Mouse (Mus musculus) bone marrow macrophage, adult 2 months (primary cell): ENCODE data around the gene BC025920.

Source experiments
- CTCF ChIP-seq: IDR thresholded peaks from 2 replicates; pipeline ENCODE4 v1.5.1; 2012; ENCODE audit warnings: low read depth, mild to moderate bottlenecking, low read length, moderate library complexity
- POLR2A ChIP-seq: IDR thresholded peaks from 2 replicates; pipeline ENCODE4 v1.6.1; 2012; ENCODE audit warnings: mild to moderate bottlenecking, low read depth, low read length, borderline replicate concordance

DNA sequence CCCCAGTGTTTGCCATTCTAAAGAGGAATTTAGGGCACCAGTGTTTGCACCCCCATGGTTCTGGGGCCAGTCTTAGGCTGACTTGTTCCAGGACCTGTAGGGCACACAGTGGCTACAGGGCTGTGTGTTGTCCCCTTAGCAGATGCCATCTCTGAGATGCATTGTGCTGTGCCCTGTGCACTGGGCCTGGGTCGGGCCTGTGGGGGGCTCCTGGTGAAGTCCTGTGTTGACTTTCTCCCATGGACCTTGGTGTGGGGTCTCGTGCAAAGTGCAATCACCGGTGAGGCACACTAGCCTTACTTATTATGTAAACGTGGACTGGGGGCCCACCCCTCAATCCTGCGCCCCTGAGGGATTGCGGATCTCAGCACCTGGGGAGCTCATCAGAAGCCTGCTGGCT, 43.7 kb upstream of the BC025920 start:
- TF ChIP-seq CTCF (no peak), POLR2A (no peak)
